34 mouse cellular contexts compared by ENCODE assay signal in the genomic region with DNA sequence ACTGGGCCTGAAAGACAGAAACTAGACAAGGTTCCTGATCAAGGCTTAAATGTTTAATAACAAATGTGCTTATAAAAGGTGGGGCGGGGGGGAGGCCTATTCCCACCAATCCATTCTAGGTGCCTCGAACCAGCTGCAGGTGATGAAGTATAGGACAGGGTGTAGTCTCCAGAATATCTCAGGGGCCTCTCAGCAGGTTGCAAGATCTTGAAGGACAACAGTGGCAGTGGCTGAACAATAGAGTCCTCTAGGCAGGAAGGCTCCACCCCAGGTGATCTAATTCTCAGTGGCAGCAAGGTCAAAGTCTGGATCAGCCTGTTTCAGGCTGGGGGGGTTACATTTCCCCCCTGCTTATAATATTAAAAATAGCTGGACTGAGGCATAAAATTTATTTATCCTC.
"Had no signal": no experiment of that assay in that cellular context is flagged by ENCODE, and none has a peak within 500 bp of the region (broad histone marks: within the 10 kb centered on the region; RNA-seq: fewer than 3 reads in every experiment).

No protein-coding gene starts in this region.

- H3K36me3 ChIP-seq: heart, embryonic 12.5 days; heart, embryonic 13.5 days; heart, embryonic 15.5 days; hindbrain, embryonic 10.5 days; hindbrain, embryonic 12.5 days; hindbrain, embryonic 13.5 days; hindbrain, embryonic 15.5 days; intestine, embryonic 15.5 days; kidney, embryonic 15.5 days had no signal

- H3K4me1 ChIP-seq: heart, embryonic 12.5 days; heart, embryonic 13.5 days; heart, embryonic 15.5 days; hindbrain, embryonic 10.5 days; hindbrain, embryonic 12.5 days; hindbrain, embryonic 13.5 days; hindbrain, embryonic 15.5 days; intestine, embryonic 15.5 days; kidney, embryonic 15.5 days had no signal

- H3K9me3 ChIP-seq: heart, embryonic 13.5 days; heart, embryonic 15.5 days; hindbrain, embryonic 10.5 days; hindbrain, embryonic 12.5 days; hindbrain, embryonic 13.5 days; hindbrain, embryonic 15.5 days; intestine, embryonic 15.5 days; kidney, embryonic 15.5 days had no signal

- H3K4me2 ChIP-seq: heart, embryonic 11.5 days; heart, embryonic 12.5 days; heart, embryonic 13.5 days; heart, embryonic 15.5 days; hindbrain, embryonic 12.5 days; hindbrain, embryonic 13.5 days; hindbrain, embryonic 14.5 days; hindbrain, embryonic 15.5 days; intestine, embryonic 15.5 days; kidney, embryonic 15.5 days had no signal

- ATAC-seq: hindbrain, embryonic 16.5 days; hindbrain, postnatal 0 days; intestine, embryonic 15.5 days; intestine, embryonic 16.5 days; intestine, postnatal 0 days had no signal

- DNase-seq: heart, postnatal 10 days; heart, postnatal 14 days; heart, postnatal 36 days; heart, postnatal 4 days; kidney, adult 11 months; kidney, adult 18-20 months; kidney, adult 2 months; kidney, adult 8-10 months; kidney, adult 9 months; kidney, postnatal 10 days; kidney, postnatal 14 days; kidney, postnatal 25 days; kidney, postnatal 36 days; kidney, postnatal 4 days; layer of hippocampus, adult 9-11 months; layer of hippocampus, postnatal 36 days had no signal

- H3K27ac ChIP-seq: heart, embryonic 13.5 days; heart, embryonic 15.5 days; hindbrain, embryonic 10.5 days; hindbrain, embryonic 12.5 days; hindbrain, embryonic 13.5 days; hindbrain, embryonic 14.5 days; hindbrain, embryonic 15.5 days; hindbrain, postnatal 0 days; intestine, embryonic 15.5 days; kidney, embryonic 15.5 days; kidney, postnatal 0 days; layer of hippocampus, adult 2 months; left cerebral cortex, adult 2 months had no signal

- H3K9ac ChIP-seq: heart, embryonic 12.5 days; heart, embryonic 13.5 days; heart, embryonic 15.5 days; hindbrain, embryonic 12.5 days; hindbrain, embryonic 13.5 days; hindbrain, embryonic 14.5 days; hindbrain, embryonic 15.5 days; intestine, embryonic 15.5 days; kidney, embryonic 15.5 days had no signal

- H3K27me3 ChIP-seq: heart, embryonic 12.5 days; heart, embryonic 13.5 days; heart, embryonic 15.5 days; hindbrain, embryonic 12.5 days; hindbrain, embryonic 13.5 days; hindbrain, embryonic 15.5 days; intestine, embryonic 15.5 days; kidney, embryonic 15.5 days had no signal

- H3K4me3 ChIP-seq: heart, embryonic 12.5 days; heart, embryonic 13.5 days; heart, embryonic 15.5 days; hindbrain, embryonic 10.5 days; hindbrain, embryonic 12.5 days; hindbrain, embryonic 13.5 days; hindbrain, embryonic 15.5 days; intestine, embryonic 15.5 days; kidney, embryonic 15.5 days; layer of hippocampus, adult 2 months; left cerebral cortex, adult 2 months had no signal
